Mouse (Mus musculus) kidney, postnatal 0 days (tissue): ENCODE measurements at regions not wholly inside any gene's neighbourhood (a gene's known extent, or its start where the extent isn't known, plus 50 kb on each side); places are given as distances from the start of the nearest gene placed in this dataset.

Experiments used
- ATAC-seq: fragments of 200-750 bp; cut with Nextera tagmentation; replicated peaks from 2 replicates; pipeline ENCODE4 v1.8.0; 2017; ENCODE audit warnings: low read depth, moderate number of reproducible peaks, moderate TSS enrichment, moderate library complexity; ENCODE audit not compliant: low FRiP score
- DNase-seq: peaks from one replicate; pipeline ENCODE4 v3.0.0-alpha.2; 2016; ENCODE audit warnings: low spot score
- H3K27ac ChIP-seq: fragments of 300-500 bp; sonication (generic); 2 replicates; pipeline ENCODE4 v1.5.1; 2014; ENCODE audit warnings: mild to moderate bottlenecking
- H3K27me3 ChIP-seq: fragments of 300-500 bp; sonication (generic); 2 replicates; pipeline ENCODE4 v1.6.1; 2014; ENCODE audit warnings: low read length, mixed read lengths; ENCODE audit not compliant: insufficient read depth
- H3K36me3 ChIP-seq: fragments of 300-500 bp; sonication (generic); 2 replicates; pipeline ENCODE4 v1.6.1; 2014; ENCODE audit warnings: low read length, mixed read lengths; ENCODE audit not compliant: insufficient read depth
- H3K4me1 ChIP-seq: fragments of 300-500 bp; sonication (generic); replicated peaks from 2 replicates; pipeline ENCODE4 v1.6.1; 2014; ENCODE audit warnings: antibody characterized with exemption, low read length, mixed read lengths; ENCODE audit not compliant: insufficient read depth
- H3K4me2 ChIP-seq: fragments of 300-500 bp; sonication (generic); 2 replicates; pipeline ENCODE4 v1.6.1; 2014; ENCODE audit warnings: mild to moderate bottlenecking, low read length, moderate library complexity, mixed read lengths
- H3K4me3 ChIP-seq: fragments of 300-500 bp; sonication (generic); replicated peaks from 2 replicates; pipeline ENCODE4 v1.5.1; 2014; ENCODE audit warnings: low read depth, low read length
- H3K9ac ChIP-seq: fragments of 300-500 bp; sonication (generic); 2 replicates; pipeline ENCODE4 v1.6.1; 2014; ENCODE audit warnings: low read depth, low read length
- H3K9me3 ChIP-seq: fragments of 300-500 bp; sonication (generic); replicated peaks from 2 replicates; pipeline ENCODE4 v1.6.1; 2016; ENCODE audit warnings: low read length, inconsistent platforms, mixed read lengths
- CTCF ChIP-seq: IDR thresholded peaks from 2 replicates; pipeline ENCODE4 v1.5.1; 2016; ENCODE audit warnings: antibody characterized with exemption, low read depth, mild to moderate bottlenecking, moderate library complexity
- WGBS: fragments of 180-500 bp; shearing (Covaris S2); extraction: QIAGEN DNeasy Blood & Tissue Kit; methylation state at CpG from one replicate; pipeline ENCODE4 v1.1.7; 2014; 5-methylcytosine and 5-hydroxymethylcytosine counted together

DNA sequence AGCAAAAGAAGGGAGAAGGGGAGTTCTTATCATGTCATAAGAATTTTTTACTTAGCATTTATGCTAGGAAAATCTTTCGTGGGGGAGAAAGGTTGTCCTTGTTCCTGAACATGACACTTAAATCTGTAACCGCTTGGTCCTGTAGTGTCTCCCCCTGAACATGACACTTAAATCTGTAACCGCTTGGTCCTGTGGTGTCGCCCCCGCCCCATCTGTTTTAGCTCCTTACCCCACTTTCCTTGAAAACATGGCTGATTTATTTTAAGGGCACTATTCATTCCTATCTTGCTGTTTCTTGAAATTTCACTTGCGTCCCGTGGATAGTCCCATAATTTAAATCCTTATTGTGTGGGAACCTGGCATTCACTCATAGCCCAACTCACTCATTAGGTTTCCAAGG is 82.2 kb downstream of the Rap2a start:
- H3K4me1 ChIP-seq: no peaks in the 10 kb centered on the region
- DNase-seq (no peak), ATAC-seq (no peak)
- no peak overlapping the region for H3K27ac ChIP-seq
- H3K27me3 ChIP-seq: no peaks in the 10 kb centered on the region
- H3K36me3 ChIP-seq: no peaks in the 10 kb centered on the region
- H3K4me3 ChIP-seq: no peak overlapping the region
- no peaks in the 10 kb centered on the region for H3K9me3 ChIP-seq
- 87% methylated on average over 7 of the region's 7 CpGs for WGBS
- no peak overlapping the region for H3K9ac ChIP-seq
- H3K4me2 ChIP-seq: no peak overlapping the region
- TF ChIP-seq CTCF: no peak

DNA sequence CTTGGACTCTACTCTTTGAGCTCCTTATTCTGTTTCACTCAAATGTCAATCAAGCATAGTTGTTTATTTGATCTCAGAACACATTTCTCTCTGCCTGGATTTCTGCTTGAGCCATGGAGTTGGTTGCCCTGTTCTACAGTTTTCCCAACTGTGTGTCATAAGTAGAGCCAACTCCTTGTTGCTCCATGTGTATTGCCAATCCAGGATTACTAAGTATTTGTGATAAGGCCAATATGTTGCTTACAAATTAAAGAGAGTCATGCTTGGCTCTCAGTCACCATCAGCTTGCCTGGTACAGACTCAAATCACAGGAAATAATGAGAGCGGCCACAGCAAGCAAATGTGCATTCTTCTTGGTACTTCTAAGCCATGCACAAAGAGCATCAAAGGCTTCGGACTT is 82.7 kb downstream of the Rap2a start:
- H3K27me3 ChIP-seq: no peaks in the 10 kb centered on the region
- H3K27ac ChIP-seq: no peak overlapping the region
- ATAC-seq (no peak), DNase-seq (no peak)
- TF ChIP-seq CTCF: no peak
- no peaks in the 10 kb centered on the region for H3K4me1 ChIP-seq
- no peak overlapping the region for H3K9ac ChIP-seq
- WGBS: 94% methylated on average over 2 of the region's 2 CpGs
- H3K4me2 ChIP-seq: no peak overlapping the region
- no peaks in the 10 kb centered on the region for H3K9me3 ChIP-seq
- H3K36me3 ChIP-seq: no peaks in the 10 kb centered on the region
- no peak overlapping the region for H3K4me3 ChIP-seq

DNA sequence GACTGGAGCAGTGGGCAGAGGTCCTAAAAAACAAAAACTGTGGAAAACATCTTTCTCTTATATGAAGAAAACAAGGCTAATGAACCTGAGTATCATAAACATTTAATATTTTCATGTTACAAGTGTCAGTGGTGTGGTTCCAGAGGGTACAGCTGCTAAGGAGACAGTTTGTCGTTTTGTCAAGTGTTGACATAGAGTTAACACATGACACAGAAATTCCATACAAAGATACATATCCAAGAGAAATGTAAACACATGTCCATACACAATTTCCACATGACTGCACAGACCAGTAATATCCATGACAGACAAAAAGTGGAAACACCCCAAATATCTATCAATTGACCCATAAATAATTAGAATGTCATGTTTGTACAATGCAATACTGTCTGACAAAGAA is 88.7 kb downstream of the Rap2a start:
- 79% methylated on average over 1 of the region's 1 CpGs for WGBS
- Histone ChIP-seq H3K9me3 (no peaks in the 10 kb centered on the region), H3K4me1 (no peaks in the 10 kb centered on the region), H3K4me3 (no peak overlapping the region), H3K36me3 (no peaks in the 10 kb centered on the region), H3K4me2 (no peak overlapping the region), H3K27ac (no peak overlapping the region), H3K9ac (no peak overlapping the region), H3K27me3 (no peaks in the 10 kb centered on the region)
- ATAC-seq (no peak), DNase-seq (no peak)
- no peak for TF ChIP-seq CTCF

DNA sequence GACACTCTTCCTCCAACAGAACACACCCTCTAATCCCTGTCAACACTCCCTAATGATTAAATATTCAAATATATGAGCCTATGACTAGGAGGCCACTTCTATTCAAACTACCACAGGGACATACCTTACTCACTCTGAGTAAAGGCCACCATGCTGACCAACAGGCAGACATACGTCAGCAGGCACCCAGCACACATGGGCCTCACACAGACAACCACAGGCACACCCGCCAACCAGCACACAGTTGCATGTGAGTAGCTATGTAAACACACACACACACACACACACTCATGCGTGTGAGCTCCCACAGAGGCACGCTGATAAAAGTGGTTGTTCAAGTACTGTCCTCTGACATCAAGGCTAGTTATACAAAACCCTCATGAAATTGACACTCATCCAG is 89.8 kb downstream of the Rap2a start:
- 85% methylated on average over 4 of the region's 4 CpGs for WGBS
- Histone ChIP-seq H3K36me3 (no peaks in the 10 kb centered on the region), H3K27me3 (no peaks in the 10 kb centered on the region), H3K4me3 (no peak overlapping the region), H3K9ac (no peak overlapping the region), H3K4me1 (no peaks in the 10 kb centered on the region), H3K9me3 (no peaks in the 10 kb centered on the region), H3K4me2 (no peak overlapping the region), H3K27ac (no peak overlapping the region)
- no peak for TF ChIP-seq CTCF
- DNase-seq (no peak), ATAC-seq (no peak)

DNA sequence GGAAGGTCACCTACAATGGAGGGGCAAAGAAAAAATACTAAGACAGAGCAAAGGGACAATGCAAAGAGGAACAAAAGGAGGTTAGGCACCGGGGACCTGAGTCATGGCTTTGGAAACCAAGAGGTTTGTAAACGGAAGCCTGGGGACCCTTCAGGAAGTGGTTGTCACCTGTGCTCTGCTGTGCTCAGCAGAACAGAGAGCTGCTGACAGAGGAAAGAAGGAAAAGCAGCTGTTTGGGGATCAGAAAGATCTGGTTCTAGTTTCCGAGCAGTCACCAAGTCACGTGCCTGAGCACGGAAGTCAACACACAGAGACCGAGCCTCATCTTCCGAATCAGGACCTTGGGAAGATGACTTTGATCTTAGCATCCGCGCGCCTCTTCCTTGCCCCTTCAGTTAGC is 94.0 kb downstream of the Rap2a start:
- H3K9me3 ChIP-seq: no peaks in the 10 kb centered on the region
- WGBS: 67% methylated on average over 10 of the region's 10 CpGs
- H3K4me1 ChIP-seq: no peaks in the 10 kb centered on the region
- ATAC-seq (no peak), DNase-seq (peak; percentile 12)
- H3K9ac ChIP-seq: no peak overlapping the region
- H3K27ac ChIP-seq: no peak overlapping the region
- H3K4me2 ChIP-seq: no peak overlapping the region
- no peaks in the 10 kb centered on the region for H3K36me3 ChIP-seq
- no peaks in the 10 kb centered on the region for H3K27me3 ChIP-seq
- no peak for TF ChIP-seq CTCF
- H3K4me3 ChIP-seq: no peak overlapping the region

DNA sequence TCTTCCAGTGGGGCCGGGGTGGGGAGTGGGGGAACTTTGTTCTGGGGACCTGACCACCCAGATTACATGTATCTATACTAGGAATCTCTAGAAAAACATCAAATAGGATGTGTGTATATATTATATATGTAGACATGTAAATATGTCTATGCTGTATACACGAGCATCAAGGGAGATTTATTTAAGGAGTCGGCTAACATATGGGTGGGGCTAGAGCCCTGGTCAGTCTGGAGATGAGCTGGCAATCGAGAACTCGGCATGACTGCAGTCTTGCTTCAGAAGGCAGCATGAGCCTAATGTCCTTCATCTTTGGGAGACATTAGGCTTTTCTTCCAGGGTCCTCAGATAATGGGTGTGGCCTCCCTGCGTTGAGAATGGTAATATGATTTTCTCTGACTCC is 97.0 kb downstream of the Rap2a start:
- no peak overlapping the region for H3K4me2 ChIP-seq

DNA sequence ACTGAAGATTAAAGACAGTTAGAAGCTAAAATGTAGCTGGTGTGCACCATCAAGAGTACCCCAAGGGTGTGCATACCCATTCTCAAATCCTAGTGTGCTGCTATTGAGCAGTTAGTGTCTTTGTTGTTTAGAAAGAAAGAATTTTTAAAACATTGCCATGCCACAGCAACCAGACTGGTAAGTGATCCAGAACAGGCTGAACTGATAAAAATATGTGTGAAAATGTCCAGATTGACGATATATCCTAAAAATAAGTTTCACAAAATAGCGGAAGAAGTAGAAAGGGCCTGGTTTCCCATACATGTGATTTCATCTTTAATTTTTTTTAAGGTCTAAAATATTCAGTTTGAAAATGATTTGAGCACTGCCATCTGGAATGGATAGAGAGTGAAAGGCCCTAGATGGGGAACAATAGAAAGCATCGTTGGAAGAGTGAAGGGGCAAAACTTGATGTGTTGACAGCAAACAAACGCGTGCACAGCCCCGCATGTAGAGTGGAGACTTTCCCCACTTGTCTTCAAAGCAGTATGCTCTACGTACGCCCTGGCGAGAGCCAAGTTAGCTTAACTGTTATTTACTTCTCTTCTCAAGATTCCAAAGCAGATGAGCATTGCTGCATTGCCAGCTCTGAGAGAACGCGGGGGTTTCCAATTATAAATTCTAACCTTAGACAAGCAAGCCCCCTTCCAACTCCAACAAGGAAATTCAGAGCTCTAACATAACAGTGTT is 100.3 kb downstream of the Rap2a start:
- Histone ChIP-seq H3K36me3 (no peaks in the 10 kb centered on the region), H3K27me3 (no peaks in the 10 kb centered on the region), H3K27ac (no peak overlapping the region), H3K9me3 (no peaks in the 10 kb centered on the region), H3K4me2 (no peak overlapping the region), H3K4me1 (no peaks in the 10 kb centered on the region), H3K9ac (no peak overlapping the region), H3K4me3 (no peak overlapping the region)
- ATAC-seq (no peak), DNase-seq (no peak)
- no peak for TF ChIP-seq CTCF
- 84% methylated on average over 11 of the region's 11 CpGs for WGBS

More for the DNA sequence above, 97.0 kb downstream of the Rap2a start:
- H3K4me1 ChIP-seq: no peaks in the 10 kb centered on the region
- H3K36me3 ChIP-seq: no peaks in the 10 kb centered on the region
- DNase-seq: no peak
- no peaks in the 10 kb centered on the region for H3K27me3 ChIP-seq
- no peak for ATAC-seq
- H3K27ac ChIP-seq: no peak overlapping the region
- no peak overlapping the region for H3K4me3 ChIP-seq
- no peak for TF ChIP-seq CTCF
- H3K9ac ChIP-seq: no peak overlapping the region
- H3K9me3 ChIP-seq: no peaks in the 10 kb centered on the region
- 66% methylated on average over 6 of the region's 6 CpGs for WGBS
